Mouse (Mus musculus): ENCODE data around the gene Cd2bp2. TPM values are rescaled to one million over a fixed set of nuclear protein-coding genes. Genes with fewer than 3 reads are reported as not detected.

The Cd2bp2 gene
- total and polyA plus RNA-seq, 2 experiments from 2014 or later, result 26.9 to 39.3 TPM

- 0 out of 2 replicates have a peak, but pooled peaks cover 4% of the 10 kb centered on the region for H3K9me3 ChIP-seq (replicated peaks; ENCODE audit: control insufficient read depth, low read length)
- WGBS, result 55% methylated on average over 4 of the region's 4 CpGs
- H3K27me3 ChIP-seq (ENCODE audit: control insufficient read depth, insufficient read depth, low read length), result no peaks in the 10 kb centered on the region
- no peak overlapping the region for H3K9ac ChIP-seq (replicated peaks; ENCODE audit: low read depth, low read length)
- no peak for TF ChIP-seq EP300 (IDR thresholded peaks at IDR 0.05; ENCODE audit: low read depth)
- no peak for TF ChIP-seq CTCF (IDR thresholded peaks at IDR 0.05; ENCODE audit: low read depth)
- ATAC-seq (ENCODE audit: insufficient read depth, low read depth), result no peak
- no peak overlapping the region for H3K27ac ChIP-seq (ENCODE audit: low read depth)
- no peak overlapping the region for H3K4me3 ChIP-seq (ENCODE audit: low read depth, low read length)
- no peak for DNase-seq (ENCODE audit: low spot score)
- H3K4me2 ChIP-seq (ENCODE audit: low read depth, low read length), result no peak overlapping the region
- no peaks in the 10 kb centered on the region for H3K36me3 ChIP-seq (replicated peaks; ENCODE audit: control insufficient read depth, insufficient read depth, low read length)
- no peaks in the 10 kb centered on the region for H3K4me1 ChIP-seq (ENCODE audit: control insufficient read depth, insufficient read depth)
These were observed 18.9 kb downstream of the Cd2bp2 start for GRCm38 (mm10) chr7:127176937-127177336.

- no peak overlapping the region for H3K4me3 ChIP-seq (ENCODE audit: low read depth, low read length)
- H3K4me2 ChIP-seq (ENCODE audit: low read depth, low read length), result no peak overlapping the region
- no peaks in the 10 kb centered on the region for H3K27me3 ChIP-seq (ENCODE audit: control insufficient read depth, insufficient read depth, low read length)
- DNase-seq (ENCODE audit: low spot score), result no peak
- TF ChIP-seq EP300 (IDR thresholded peaks at IDR 0.05; ENCODE audit: low read depth) (no peak), CTCF (IDR thresholded peaks at IDR 0.05; ENCODE audit: low read depth) (no peak)
- WGBS, result 75% methylated on average over 5 of the region's 5 CpGs
- H3K4me1 ChIP-seq (ENCODE audit: control insufficient read depth, insufficient read depth), result no peaks in the 10 kb centered on the region
- ATAC-seq (ENCODE audit: insufficient read depth, low read depth), result no peak
- H3K9me3 ChIP-seq (replicated peaks; ENCODE audit: control insufficient read depth, low read length), result no peaks in the 10 kb centered on the region
- H3K27ac ChIP-seq (ENCODE audit: low read depth), result no peak overlapping the region
- H3K36me3 ChIP-seq (replicated peaks; ENCODE audit: control insufficient read depth, insufficient read depth, low read length), result no peaks in the 10 kb centered on the region
- no peak overlapping the region for H3K9ac ChIP-seq (replicated peaks; ENCODE audit: low read depth, low read length)
These were observed 29.3 kb downstream of the Cd2bp2 start for GRCm38 (mm10) chr7:127166501-127166900.

DNA sequence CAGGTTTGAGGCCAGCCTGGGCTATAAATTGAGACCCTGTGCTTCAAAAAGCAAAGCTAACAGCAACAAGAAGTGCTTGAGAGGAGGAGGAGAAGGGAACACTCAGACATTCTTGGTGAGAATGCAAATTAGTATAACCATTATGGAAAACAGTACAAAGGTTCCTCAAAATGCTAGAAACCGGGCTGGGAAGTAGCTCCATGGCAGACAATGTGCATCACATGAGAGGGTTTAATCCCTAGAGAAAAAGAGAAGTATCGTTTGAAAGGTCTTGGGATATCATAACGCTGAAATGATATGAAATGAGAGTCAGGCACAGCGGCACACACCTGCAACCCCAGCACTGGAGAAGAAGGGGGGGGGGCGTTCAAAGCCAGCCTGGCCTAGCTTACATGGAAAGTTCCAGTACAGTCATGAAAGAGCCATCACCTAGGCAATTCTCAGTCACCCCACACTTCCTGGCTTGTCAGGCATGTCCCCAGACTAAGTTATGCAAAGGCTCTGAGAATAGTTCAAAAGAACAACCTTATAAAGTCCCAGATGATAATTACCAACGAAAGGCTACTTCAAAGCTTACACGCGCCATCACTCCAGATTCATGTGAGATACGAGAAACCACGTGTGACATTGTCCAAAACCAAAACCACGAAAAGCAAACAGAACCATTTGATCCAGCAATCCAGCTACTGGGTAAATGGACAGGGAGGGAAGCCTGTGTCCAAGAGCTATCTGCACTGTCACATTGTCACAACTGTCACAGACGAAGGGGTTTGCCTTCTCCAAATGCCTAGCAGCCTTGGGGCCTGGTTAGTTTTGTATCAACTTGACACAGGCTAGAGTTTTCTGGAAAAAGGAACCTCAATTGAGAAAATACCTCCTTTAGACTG lies 30.0 kb downstream of the Cd2bp2 start:
- H3K4me1 ChIP-seq (ENCODE audit: control insufficient read depth, insufficient read depth), result no peaks in the 10 kb centered on the region
- ATAC-seq (ENCODE audit: insufficient read depth, low read depth), result no peak
- H3K27ac ChIP-seq (ENCODE audit: low read depth), result no peak overlapping the region
- TF ChIP-seq CTCF (IDR thresholded peaks at IDR 0.05; ENCODE audit: low read depth), result no peak
- TF ChIP-seq EP300 (IDR thresholded peaks at IDR 0.05; ENCODE audit: low read depth), result no peak
- DNase-seq (ENCODE audit: low spot score), result no peak
- no peak overlapping the region for H3K4me3 ChIP-seq (ENCODE audit: low read depth, low read length)
- no peaks in the 10 kb centered on the region for H3K27me3 ChIP-seq (ENCODE audit: control insufficient read depth, insufficient read depth, low read length)
- no peak overlapping the region for H3K9ac ChIP-seq (replicated peaks; ENCODE audit: low read depth, low read length)
- no peaks in the 10 kb centered on the region for H3K9me3 ChIP-seq (replicated peaks; ENCODE audit: control insufficient read depth, low read length)
- WGBS, result 80% methylated on average over 12 of the region's 12 CpGs
- H3K4me2 ChIP-seq (ENCODE audit: low read depth, low read length), result no peak overlapping the region
- H3K36me3 ChIP-seq (replicated peaks; ENCODE audit: control insufficient read depth, insufficient read depth, low read length), result no peaks in the 10 kb centered on the region

- WGBS, result 77% methylated on average over 4 of the region's 4 CpGs
- TF ChIP-seq EP300 (IDR thresholded peaks at IDR 0.05; ENCODE audit: low read depth), result no peak
- TF ChIP-seq CTCF (IDR thresholded peaks at IDR 0.05; ENCODE audit: low read depth), result no peak
- H3K9me3 ChIP-seq (replicated peaks; ENCODE audit: control insufficient read depth, low read length), result no peaks in the 10 kb centered on the region
These were observed 31.8 kb downstream of the Cd2bp2 start for GRCm38 (mm10) chr7:127164002-127164401.

GRCm38 (mm10) chr7:127162546-127162945 lies 33.3 kb downstream of the Cd2bp2 start:
- no peak for TF ChIP-seq EP300 (IDR thresholded peaks at IDR 0.05; ENCODE audit: low read depth)
- TF ChIP-seq CTCF (IDR thresholded peaks at IDR 0.05; ENCODE audit: low read depth), result no peak
- Histone ChIP-seq H3K27me3 (ENCODE audit: control insufficient read depth, insufficient read depth, low read length) (no peaks in the 10 kb centered on the region), H3K36me3 (replicated peaks; ENCODE audit: control insufficient read depth, insufficient read depth, low read length) (no peaks in the 10 kb centered on the region), H3K4me1 (ENCODE audit: control insufficient read depth, insufficient read depth) (no peaks in the 10 kb centered on the region), H3K4me2 (ENCODE audit: low read depth, low read length) (no peak overlapping the region), H3K9ac (replicated peaks; ENCODE audit: low read depth, low read length) (no peak overlapping the region), H3K27ac (ENCODE audit: low read depth) (no peak overlapping the region), H3K4me3 (ENCODE audit: low read depth, low read length) (no peak overlapping the region), H3K9me3 (replicated peaks; ENCODE audit: control insufficient read depth, low read length) (no peaks in the 10 kb centered on the region)
- DNase-seq (ENCODE audit: low spot score) (no peak), ATAC-seq (ENCODE audit: insufficient read depth, low read depth) (no peak)
- 85% methylated on average over 5 of the region's 5 CpGs for WGBS

More at GRCm38 (mm10) chr7:127164002-127164401, 31.8 kb downstream of the Cd2bp2 start:
- DNase-seq (ENCODE audit: low spot score) (no peak), ATAC-seq (ENCODE audit: insufficient read depth, low read depth) (no peak)
- Histone ChIP-seq H3K4me2 (ENCODE audit: low read depth, low read length) (no peak overlapping the region), H3K36me3 (replicated peaks; ENCODE audit: control insufficient read depth, insufficient read depth, low read length) (no peaks in the 10 kb centered on the region), H3K27ac (ENCODE audit: low read depth) (no peak overlapping the region), H3K9ac (replicated peaks; ENCODE audit: low read depth, low read length) (no peak overlapping the region), H3K4me3 (ENCODE audit: low read depth, low read length) (no peak overlapping the region), H3K4me1 (ENCODE audit: control insufficient read depth, insufficient read depth) (no peaks in the 10 kb centered on the region), H3K27me3 (ENCODE audit: control insufficient read depth, insufficient read depth, low read length) (no peaks in the 10 kb centered on the region)
